Mouse (Mus musculus): ENCODE results near the gene Ece1.
"Not testable (repeated sequence)": the region's sequence is repeated elsewhere in the genome, so short reads cannot be mapped to it uniquely, and the experiment has no call there.

Gene Ece1

DNA sequence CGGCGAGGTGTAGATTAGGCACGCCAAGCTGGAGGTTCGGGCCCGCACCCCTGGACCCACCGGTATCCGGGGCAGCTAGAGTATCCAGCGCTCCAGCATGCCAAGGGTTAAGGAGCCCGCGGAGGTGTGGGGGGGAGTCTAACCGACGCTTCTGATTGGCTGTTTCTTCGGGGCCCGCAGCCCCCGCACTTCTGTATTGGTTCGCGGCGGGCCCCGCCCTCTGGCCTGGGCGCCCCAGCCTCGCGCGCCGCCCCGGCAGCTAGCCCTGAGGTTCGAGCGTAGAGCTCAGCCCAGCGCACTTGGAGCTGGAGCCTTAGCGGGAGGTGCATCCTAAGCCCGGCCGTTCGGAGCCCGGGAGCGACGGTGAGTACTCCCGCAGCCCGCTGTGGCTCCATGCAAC, at the start of gene Ece1:
Gene Ece1, plus strand, starts transcription at position 219 of the 400 bp plus-strand sequence.
- DNase-seq (ENCODE audit: low spot score) = peak; percentile 92

DNA sequence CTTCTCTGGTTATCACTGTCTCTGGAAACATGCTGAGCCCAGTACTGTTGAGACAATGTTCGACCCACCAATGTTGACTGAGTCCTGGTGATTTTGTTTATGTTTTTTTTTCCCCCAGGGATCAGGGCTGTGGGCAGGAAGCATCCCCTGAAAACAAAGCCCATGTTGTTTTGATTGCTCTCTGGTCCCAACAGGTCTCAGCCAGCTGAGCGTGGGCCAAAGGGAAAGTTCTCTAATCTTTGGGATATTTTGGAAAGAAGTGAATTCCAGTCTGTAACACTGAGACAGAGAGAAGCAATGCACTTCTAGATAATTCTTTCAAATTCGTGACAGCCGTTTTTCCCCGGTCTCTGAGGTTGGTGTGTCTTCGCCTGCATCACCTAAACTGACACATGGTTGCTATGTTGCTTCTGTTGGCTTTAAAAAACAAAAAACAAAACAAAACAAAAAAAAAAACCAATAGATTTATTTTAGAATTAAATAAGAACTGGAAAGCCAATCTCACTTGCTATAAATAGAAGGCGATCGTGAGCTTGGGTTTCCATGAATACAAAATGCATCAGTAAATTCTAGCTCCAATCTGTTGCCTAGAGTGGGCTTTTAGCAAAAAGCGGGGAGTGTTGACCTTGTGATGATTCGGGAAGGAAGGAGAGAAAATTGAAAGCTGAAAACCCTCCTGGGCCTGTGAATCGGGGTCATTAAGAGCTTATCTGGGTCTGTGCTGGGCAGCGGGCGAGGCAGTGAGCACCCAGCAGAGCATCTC, 48.9 kb upstream of the Ece1 start:
- DNase-seq (ENCODE audit: low spot score) = peak; percentile 18

DNA sequence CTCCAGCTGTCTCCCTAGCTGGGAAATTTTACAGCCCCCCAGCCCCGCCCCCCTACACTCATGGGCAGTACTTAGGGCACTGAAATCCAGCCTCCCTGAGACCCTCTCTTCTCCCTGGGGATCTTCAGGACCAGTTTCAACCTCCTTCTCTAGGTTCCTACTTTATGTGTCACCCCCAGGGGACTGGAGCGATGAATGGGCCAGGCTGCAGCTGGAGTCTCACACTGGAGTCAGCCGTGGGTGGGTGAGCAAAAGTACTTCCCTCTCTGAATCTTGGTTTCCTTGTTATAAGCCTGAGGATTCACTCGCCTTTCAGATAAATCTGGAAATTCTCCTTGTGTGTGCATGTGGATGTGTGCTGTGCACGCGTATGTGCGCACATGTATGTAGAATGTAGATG, 47.9 kb upstream of the Ece1 start:
- no peak for DNase-seq (ENCODE audit: low spot score)

DNA sequence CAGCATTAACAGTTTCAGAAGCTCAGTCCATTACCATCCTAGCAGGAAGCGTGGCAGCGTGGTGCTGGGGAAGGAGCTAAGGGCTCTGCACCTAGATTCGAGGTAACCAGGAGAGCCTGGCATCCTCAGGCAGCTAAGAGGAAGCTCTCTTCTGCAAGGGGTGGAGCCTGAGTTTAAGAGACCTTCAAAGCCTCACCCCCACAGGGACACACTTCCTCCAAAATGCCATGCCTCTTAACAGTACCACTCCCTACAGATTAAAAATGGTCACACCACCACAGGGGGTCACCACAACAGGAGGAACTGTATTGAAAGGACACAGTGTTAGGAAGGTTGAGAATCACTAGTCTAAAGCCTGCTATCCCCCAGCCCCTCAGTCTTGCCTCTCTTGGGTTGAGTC, 46.6 kb upstream of the Ece1 start:
- DNase-seq (ENCODE audit: low spot score) = no peak

DNA sequence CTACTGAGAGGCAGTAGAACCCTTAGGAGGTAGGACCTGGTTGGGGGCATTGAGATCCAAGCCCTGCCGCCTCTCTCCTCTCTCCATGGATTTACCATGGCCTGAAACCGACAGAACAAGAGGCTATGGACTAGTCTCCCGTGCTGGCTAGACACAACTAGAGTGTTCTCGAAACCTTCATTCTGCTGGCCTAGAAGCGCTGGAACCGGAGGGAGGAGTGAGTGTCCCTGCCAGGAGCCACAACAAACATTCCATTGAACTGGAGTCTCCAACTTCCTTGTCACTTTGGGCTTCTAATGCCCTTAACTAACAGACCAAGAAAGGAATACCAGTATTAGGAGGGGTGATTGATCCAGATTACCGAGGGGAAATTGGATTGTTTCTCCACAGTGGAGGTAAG, 45.8 kb upstream of the Ece1 start:
- no peak for DNase-seq (ENCODE audit: low spot score)

DNA sequence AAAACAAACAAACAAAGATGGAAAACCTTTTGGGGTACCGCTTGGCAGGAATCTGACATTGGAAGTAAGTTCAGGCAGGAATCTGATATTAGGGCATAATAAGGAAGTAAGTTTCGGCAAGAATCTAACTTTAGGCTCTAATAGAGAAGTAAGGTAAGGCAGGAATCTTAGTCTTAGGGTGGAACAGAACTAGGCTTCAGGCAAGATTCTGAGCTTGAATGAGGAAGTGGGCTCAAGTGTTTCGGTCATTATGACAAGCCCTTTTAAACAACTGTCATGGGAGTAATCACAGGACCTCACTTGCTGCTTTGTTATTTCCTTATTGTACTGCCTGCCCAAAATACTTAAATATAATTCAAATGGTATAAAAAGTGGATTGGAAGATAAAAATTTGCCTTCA, 43.7 kb upstream of the Ece1 start:
- DNase-seq (ENCODE audit: low spot score) = no peak

DNA sequence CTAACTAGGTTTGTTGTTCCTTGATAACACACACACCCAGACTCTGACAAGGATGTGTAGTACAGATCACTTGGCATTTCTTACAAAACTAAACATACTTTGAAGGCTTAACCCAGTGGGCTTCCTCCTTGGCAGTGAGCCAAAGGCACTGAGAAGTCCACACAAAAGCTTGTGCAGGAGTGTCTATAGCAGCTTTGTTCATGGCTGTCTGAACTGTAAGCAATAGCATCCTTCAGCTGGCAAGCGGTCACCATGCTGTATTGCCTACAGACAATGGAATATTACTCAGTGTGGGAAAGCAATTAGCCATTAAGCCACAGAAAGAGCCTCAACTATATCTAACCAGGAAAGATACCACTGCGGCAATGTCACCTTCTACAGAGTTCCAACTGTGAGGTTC, 42.5 kb upstream of the Ece1 start:
- DNase-seq (ENCODE audit: low spot score) = no peak

DNA sequence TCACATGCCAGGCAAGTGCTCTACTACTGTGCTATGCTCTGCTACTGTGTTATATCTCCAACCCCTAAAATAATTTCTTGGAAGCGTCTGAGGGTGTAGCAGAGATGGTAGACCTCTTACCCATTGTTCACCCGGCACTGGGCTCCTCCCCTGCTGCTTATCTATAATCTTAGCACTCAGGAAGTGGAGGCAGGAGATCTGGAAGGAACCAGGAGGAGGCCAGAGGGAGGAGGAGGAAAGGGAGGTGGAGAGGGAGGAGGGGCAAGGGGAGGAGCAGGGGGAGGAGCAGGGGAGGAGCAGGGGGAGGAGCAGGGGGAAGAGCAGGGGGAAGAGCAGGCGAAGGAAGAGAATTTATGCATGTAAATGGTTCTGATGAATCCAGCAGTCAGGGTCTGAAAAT, 41.3 kb upstream of the Ece1 start:
- no peak for DNase-seq (ENCODE audit: low spot score)

DNA sequence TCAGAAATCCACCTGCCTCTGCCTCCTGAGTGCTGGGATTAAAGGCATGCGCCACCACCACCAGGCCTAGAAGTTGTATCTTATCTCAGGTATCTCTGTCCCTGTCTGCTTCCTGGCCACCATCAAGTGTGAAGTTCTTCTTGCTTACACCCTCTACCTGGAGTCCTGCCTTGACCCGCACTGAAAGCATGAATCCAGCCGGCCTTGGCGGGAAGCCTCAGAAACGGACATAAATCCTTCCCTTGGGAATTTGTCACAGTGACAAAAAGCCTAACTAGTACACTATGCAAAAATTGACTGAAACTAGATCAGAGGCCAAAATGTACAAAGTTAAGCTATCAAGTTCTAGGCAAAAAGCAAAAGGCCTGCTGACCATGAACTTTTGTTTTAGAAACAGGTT, 39.5 kb upstream of the Ece1 start:
- peak; percentile 40 for DNase-seq (ENCODE audit: low spot score)

DNA sequence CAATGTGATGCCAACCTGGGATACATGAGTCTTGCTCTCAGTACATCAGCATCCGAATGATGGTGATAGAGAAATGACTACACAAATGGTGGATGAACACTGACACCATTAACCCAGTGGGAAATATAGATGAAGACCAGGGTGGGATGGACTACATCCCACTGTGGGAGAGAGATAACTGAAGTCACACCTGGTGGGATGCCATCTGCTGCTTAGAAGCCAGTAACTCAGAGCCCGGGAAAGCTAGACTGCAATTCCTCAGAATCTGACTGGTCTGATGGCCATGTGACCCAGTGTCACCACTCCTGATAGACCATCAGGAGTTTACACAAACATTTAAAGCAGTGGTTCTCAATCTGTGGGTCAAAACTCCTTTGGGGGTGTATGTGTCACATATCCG, 38.5 kb upstream of the Ece1 start:
- no peak for DNase-seq (ENCODE audit: low spot score)

DNA sequence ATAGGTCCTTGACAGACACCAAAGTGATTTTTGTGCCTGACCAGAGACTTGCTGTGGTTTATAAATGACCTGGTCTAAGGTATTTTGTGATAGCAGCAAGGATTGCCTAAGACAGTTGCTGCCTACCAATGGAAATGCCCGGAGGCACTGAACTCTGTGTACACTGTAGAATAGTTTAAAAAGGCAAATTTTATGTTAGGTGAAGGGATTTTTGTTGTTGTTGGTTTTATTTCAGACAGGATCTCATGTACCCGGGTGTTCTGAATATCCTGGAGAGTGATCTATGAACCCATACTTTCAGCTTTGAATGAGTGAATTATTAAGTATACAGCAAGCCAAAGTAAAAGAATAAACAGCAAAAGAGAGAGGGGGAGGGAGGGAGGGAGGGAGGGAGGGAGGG, 37.2 kb upstream of the Ece1 start:
- no peak for DNase-seq (ENCODE audit: low spot score)

DNA sequence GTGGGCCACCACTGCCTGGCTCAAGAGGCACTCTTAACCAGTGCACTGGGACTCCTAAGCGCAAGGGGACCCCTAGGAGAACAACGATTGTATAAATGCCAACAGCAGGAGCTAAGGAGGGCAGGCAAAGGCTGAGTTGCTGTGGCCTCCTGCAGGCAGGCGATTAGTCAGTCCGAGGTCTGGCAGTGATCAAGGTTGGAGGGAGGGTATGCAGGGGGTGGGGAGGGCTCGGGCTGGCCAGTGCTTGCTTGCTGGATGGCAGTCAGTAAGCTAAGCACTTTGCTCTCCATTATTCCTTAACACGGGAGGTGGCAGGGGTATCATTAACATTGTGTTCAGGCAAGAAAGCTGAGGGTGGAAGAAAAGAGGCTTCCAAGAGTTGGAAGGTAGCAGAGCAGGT, 31.7 kb upstream of the Ece1 start:
- DNase-seq (ENCODE audit: low spot score) = no peak

DNA sequence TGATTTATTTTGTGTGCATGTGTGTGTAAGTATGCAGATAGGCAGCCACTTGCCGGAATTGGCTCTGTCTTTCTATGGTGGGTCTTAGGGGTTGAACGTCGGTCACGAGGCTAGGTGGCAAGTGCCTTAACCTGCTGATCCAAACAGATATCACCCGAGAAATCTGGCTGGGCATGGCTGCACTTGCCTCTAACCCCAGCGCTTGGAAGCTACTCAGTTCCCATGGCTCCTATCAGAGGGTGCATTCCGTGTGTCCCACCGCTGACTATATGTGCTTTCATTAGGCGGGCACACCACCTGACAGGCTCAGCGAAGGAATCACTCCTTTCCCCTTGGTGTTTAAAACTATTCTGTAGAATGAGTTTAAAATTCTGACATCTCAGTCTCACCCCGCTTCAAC, 30.4 kb upstream of the Ece1 start:
- DNase-seq (ENCODE audit: low spot score) = no peak

DNA sequence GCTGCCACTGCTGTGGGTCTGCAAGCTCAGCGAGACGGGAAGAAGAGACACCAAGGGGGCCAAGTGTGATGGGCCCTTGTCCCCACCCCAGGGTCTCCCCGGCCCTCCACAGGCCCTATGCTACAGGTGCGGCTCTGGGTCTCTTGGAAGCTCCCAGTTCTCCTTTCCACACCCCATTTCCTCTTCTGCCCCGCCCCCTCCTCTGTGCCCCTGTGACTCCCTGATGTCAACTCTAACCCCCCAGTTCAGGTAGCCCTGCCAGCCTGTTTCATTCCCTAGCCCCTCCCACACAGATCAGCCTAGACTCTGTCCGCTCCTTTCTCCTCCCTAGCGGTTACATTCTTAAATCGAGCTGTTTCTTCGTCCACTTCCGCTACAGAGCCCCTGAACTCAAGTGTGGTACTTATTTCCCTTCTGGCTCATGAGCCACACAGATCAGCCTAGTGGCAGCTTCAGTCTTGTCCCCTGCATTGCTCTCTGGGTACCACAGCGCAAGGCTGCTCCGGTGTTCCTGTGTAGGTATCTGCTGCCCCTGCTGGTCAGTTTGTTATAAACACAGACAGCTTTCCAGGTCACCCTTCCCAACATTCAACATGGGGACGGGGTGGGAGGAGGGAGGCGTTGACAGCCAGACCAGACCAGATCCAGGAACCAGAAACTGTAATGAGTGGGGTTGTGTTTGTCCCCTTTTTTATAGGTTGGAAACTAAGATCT, 26.3 kb upstream of the Ece1 start:
- peak; percentile 79 for DNase-seq (ENCODE audit: low spot score)

DNA sequence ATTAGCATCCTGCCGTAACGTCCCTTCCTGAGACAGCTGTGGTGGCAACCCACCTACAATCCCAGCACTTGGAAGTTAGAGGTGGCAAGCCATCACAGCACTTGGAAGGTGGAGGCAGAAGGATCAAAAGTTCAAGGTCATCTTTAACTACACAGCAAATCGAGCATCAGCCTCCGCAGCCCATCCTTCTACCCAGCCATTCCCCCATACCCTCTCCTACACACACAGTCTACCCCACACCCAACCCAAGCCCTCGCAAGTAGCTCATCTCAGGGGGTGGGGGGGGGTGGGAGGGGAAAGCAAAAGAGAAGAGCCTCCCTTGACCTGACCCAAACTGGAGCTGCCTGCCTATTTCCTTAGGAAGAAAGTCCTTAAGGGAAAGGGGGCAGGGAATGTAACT, 25.3 kb upstream of the Ece1 start:
- no peak for DNase-seq (ENCODE audit: low spot score)

DNA sequence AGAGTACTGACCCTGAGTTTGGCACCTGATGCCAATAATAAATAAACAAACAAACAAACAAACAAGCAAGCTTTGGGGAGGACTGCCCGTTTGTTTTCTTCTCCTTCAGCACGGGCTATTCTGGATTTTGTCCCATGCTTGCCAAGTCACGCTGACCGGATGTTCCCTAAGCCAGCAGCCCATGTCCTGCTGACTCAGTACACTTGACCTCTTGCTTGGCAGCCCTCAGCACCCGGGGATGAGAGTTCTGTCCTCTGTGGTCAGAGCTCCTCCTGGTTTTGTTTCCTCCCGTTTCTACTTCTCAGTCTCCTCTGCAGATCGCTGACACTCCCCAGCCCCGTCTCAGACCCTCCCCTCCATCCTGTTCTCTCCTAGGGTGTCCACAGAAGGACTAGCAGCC, 24.2 kb upstream of the Ece1 start:
- peak; percentile 89 for DNase-seq (ENCODE audit: low spot score)

DNA sequence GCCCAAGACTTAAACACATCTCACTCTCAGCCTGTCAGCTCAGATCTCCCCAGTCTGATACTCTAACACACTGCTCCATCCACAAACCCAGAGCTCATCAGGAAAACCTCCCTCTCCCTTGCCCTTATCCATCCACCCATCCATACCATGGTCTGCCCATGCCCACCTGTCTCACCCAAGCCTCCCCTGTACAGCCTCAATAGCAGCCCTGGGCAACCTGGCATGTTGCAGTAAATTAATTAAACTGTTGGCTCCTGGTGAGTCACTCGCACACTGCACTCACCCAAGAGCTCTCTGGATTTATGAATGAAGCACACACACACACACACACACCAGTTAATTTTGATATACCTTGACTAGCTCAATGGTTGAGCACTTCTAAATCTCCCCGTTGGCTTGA, 23.2 kb upstream of the Ece1 start:
- no peak for DNase-seq (ENCODE audit: low spot score)

DNA sequence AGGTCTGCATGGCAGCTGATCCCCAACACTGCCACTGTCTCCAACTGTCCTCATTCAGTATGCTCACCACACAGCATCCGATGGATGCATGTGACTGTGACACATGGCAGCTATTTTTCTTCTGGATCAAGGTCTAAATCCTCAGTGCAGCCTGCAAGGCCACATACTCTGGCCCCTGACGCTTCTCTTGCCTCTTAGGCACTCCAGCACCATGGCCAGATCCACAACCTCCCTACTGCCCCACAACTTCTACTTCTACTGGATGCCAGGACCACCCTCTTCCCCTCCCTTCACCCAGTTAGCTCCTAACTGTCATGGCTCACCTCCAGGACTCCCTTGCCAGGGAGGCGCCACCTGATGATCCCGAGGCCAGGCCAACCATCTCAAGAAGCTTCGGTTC, 22.6 kb upstream of the Ece1 start:
- DNase-seq (ENCODE audit: low spot score) = no peak

DNA sequence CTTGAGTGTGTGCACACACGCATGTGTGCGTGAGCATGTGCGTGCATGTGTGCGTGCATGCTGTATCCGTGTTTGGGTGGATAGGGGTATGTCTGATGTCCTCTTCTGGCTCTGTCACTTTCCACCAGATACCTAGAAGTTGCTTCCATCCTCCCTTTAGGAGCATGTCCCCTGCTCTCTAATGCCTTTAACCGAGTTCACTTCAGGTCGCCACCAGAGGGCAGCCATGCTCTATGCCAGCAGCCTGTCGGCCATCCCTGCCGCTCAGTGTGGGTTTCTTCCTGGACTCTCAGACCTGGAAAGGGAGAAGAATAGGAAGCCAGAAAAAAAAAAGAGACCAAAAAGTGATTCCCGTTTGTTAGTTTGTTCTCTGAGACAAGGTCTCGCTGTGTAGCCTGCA, 17.4 kb upstream of the Ece1 start:
- peak; percentile 80 for DNase-seq (ENCODE audit: low spot score)

DNA sequence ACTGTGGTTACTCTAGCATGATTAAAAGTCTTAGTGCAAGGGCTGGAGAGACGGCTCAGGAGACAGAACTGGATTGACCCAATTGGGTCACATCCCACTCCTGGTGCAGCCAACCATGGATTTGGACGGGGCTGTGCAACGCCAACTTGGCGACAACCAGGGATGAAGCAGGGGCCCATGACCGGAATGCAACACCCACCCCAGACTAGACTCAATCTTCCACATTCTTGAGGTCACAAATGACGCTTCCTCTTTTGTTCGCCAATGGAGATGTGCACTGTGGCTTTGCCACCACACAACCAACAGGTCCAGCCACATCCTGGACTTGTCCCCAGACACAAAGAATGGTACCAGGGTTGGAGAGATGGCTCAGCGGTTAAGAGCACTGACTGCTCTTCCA, 14.4 kb upstream of the Ece1 start:
- DNase-seq (ENCODE audit: low spot score) = not testable (repeated sequence)

DNA sequence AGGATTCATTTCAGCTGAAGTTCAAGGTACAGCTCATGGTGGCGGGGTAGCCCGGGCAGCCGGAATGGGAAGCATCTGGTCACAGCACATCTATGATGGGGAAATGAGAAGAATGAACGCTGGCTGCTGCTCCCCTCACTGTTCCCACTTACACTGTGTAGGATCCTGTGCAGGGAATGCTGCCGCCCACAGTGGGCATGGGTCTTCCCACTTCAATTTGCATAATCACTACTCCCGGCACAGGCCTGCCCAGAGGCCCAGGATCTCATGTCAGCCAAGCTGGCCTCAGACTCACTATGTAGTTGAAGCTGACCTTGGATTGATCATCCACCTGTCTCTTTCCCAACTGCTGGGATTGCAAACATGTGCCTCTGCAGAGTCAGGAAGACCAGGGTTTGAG, 11.9 kb upstream of the Ece1 start:
- DNase-seq (ENCODE audit: low spot score) = no peak

DNA sequence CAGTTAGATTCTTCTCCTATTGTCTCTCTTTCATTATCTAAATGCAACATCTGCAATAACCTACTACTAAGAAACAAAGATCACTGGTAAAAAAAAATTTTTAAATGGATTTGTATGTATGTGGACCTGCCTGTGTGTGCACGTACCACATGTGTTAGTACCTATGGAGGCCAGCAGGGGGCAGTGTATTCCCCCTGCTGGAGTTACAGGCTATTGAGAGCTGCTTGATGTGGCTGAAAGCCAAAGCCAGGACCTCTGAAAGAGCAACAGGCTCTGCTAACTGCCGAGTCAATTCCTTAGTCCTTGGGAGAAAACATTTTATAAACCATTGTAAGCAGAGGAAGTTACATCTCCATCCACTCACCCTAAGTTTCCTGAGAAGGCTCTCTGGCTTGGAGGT, 10.6 kb upstream of the Ece1 start:
- DNase-seq (ENCODE audit: low spot score) = no peak

DNA sequence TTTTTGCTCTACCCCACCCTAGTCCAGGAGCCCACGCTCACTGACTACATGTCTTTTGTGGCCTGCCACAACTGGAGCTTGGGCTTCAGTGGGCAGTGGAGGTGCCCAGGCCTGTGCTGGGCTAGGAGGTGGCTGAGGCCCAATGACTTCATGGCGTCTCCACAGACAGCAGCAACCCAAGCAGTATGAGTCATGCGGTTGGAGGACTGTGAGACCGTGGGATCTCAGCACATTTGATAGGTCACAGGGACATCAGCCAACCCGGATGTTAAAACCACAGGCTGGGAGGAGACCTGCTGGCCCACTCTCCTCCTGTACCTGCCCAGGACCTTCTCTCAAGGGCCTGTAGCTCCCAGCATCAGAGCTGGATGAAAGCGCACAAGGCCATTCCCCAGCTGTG, 8.2 kb upstream of the Ece1 start:
- peak; percentile 56 for DNase-seq (ENCODE audit: low spot score)

DNA sequence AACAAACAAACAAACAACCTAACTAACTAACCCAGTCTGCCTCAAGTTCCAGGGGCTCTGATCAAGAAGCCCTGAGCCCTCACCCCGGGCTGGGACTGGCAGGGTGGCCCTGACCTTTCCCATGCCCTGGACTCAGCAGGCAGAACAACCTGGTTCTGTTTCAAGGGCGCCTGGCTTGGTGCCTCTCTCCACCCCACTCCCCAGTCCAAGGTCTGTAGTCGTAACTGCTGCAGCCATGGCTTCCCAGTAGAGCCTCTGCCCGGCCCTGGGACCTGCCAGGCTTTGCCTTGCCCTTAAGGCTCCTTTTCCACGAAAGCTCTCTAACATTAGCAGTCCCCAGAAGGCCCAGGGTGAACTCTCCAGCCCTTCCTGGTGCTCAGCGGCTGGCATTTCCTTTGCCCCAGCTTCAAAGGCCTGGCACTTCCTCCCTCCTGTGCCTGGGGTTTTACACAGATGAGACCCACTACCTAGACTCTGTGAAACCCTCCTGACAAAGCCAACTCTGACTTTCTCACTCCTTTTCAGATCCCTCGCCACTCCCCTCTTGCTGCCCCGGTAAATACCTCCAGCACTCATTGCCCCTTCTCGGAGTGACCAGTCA, 6.2 kb upstream of the Ece1 start:
- DNase-seq (ENCODE audit: low spot score) = no peak

Measured in adipocyte (in vitro differentiated cells).